Mouse (Mus musculus): ENCODE results near the gene Cyp4f17.

DNA sequence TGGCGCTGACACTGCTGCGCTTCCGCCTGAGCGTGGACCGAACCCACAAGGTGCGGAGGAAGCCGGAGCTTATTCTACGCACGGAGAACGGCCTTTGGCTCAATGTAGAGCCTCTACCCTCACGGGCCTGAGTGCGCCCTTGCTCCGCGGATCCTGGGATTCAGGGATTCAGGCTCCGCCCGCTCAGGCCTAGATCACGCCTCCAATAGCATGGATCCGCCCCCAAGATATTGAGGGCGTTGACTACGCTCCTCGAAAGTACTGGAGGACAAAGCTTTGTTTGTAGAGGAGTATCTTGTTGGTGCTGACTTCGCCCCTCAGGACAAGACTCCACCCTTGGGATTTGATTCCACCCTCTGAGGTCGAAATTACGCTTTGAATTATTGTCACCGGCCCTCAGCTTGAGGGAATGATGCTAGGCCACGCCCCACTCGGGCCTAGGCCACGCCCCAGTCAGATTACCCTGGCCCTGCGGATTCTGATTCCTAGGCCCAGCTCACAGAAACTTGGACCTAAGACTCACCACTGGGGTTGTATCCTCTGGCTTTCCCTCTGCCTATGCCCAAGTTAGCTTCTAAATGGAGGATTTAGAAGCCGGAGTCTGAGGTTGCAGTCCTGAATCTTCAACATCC, 13.4 kb upstream of the Cyp4f17 start:
- TF ChIP-seq CTCF (IDR thresholded peaks at IDR 0.05; ENCODE audit: insufficient read depth, low read depth, low read length) = no peak
- TF ChIP-seq POLR2A (IDR thresholded peaks at IDR 0.05; ENCODE audit: insufficient read depth, low read depth, low read length) = no peak
